Mouse (Mus musculus) neural tube, embryonic 10.5 days (tissue): ENCODE data around the gene Wdr60.
"Not testable (repeated sequence)": the region's sequence is repeated elsewhere in the genome, so short reads cannot be mapped to it uniquely, and the experiment has no call there.

Experiments used
- DNase-seq: peaks from one replicate; pipeline ENCODE4 v3.0.0-alpha.2; 2017; ENCODE audit warnings: low spot score; ENCODE audit errors: extremely low spot score

The Wdr60 gene

GRCm38 (mm10) chr12:116262555-116263341 lies at the start of gene Wdr60:
TSS of gene Wdr60 (minus strand) at chr12:116263022.
- DNase-seq = peak; percentile 91

GRCm38 (mm10) chr12:116308612-116309011 lies 45.8 kb upstream of the Wdr60 start:
- no peak for DNase-seq

GRCm38 (mm10) chr12:116307870-116308269 lies 45.0 kb upstream of the Wdr60 start:
- DNase-seq = no peak

GRCm38 (mm10) chr12:116306042-116306441 lies 43.2 kb upstream of the Wdr60 start:
- no peak for DNase-seq

- no peak for DNase-seq
Measured at GRCm38 (mm10) chr12:116302181-116302580, 39.4 kb upstream of the Wdr60 start.

GRCm38 (mm10) chr12:116299906-116300305 lies 37.1 kb upstream of the Wdr60 start:
- no peak for DNase-seq

- no peak for DNase-seq
Measured at GRCm38 (mm10) chr12:116293599-116294292, 30.9 kb upstream of the Wdr60 start.

- DNase-seq = no peak
Measured at GRCm38 (mm10) chr12:116293185-116293584, 30.4 kb upstream of the Wdr60 start.

- no peak for DNase-seq
Measured at GRCm38 (mm10) chr12:116283511-116283910, 20.7 kb upstream of the Wdr60 start.

- DNase-seq = no peak
Measured at GRCm38 (mm10) chr12:116282856-116283255, 20.0 kb upstream of the Wdr60 start.

- peak; percentile 37 for DNase-seq
Measured at GRCm38 (mm10) chr12:116281427-116282281, 18.8 kb upstream of the Wdr60 start.

GRCm38 (mm10) chr12:116280653-116281364 lies 18.0 kb upstream of the Wdr60 start, which contains the start of gene Esyt2:
TSS of gene Esyt2 (plus strand) at chr12:116281196.
- DNase-seq = peak; percentile 99

GRCm38 (mm10) chr12:116280149-116280652 lies 17.4 kb upstream of the Wdr60 start:
- DNase-seq = no peak

GRCm38 (mm10) chr12:116279181-116279580 lies 16.4 kb upstream of the Wdr60 start:
- DNase-seq = no peak

GRCm38 (mm10) chr12:116278541-116278940 lies 15.7 kb upstream of the Wdr60 start:
- no peak for DNase-seq

- no peak for DNase-seq
Measured at GRCm38 (mm10) chr12:116276961-116277360, 14.1 kb upstream of the Wdr60 start.

GRCm38 (mm10) chr12:116275631-116276030 lies 12.8 kb upstream of the Wdr60 start:
- DNase-seq = no peak

- not testable (repeated sequence) for DNase-seq
Measured at GRCm38 (mm10) chr12:116275086-116275485, 12.3 kb upstream of the Wdr60 start, which contains the start of gene Gm11027. TSS of gene Gm11027 (plus strand) at chr12:116275386.

- no peak for DNase-seq
Measured at GRCm38 (mm10) chr12:116273733-116274132, 10.9 kb upstream of the Wdr60 start.

GRCm38 (mm10) chr12:116271071-116271470 lies 8.2 kb upstream of the Wdr60 start:
- DNase-seq = no peak

- DNase-seq = no peak
Measured at GRCm38 (mm10) chr12:116270538-116270937, 7.7 kb upstream of the Wdr60 start.
